In genomic region chr1:77510623-77511022, GRCm38 (mm10) we compare ENCODE assay signal across 15 mouse cellular contexts. TPM values are rescaled to one million over a fixed set of nuclear protein-coding genes. Genes with fewer than 3 reads are reported as not detected.
DNase-seq lines count a peak whose midpoint lies in the region; ATAC-seq lines count a peak whose summit lies in the region.
"Had no signal": no experiment of that assay in that cellular context is flagged by ENCODE, and none has a peak within 500 bp of the region (broad histone marks: within the 10 kb centered on the region; RNA-seq: fewer than 3 reads in every experiment).

No protein-coding gene starts in this region.

- H3K4me2 ChIP-seq in kidney, embryonic 16.5 days (replicated peaks; ENCODE audit: low read depth, low read length): 0 out of 2 replicates have a peak overlapping the region, but pooled peaks have one; percentile 95
- no peak overlapping the region for H3K4me2 ChIP-seq in kidney, embryonic 14.5 days (replicated peaks; ENCODE audit: low read depth, low read length)
- H3K4me2 ChIP-seq in forebrain, embryonic 15.5 days (replicated peaks): peak overlapping the region; percentile 85
- peak overlapping the region; percentile 81 for H3K4me2 ChIP-seq in limb, embryonic 12.5 days
- peak overlapping the region; percentile 90 for H3K4me2 ChIP-seq in neural tube, embryonic 13.5 days
- H3K4me2 ChIP-seq: liver, embryonic 13.5 days had no signal

- no peak for ATAC-seq in kidney, embryonic 16.5 days (ENCODE audit: low FRiP score, low TSS enrichment)
- no peak for ATAC-seq in kidney, embryonic 14.5 days (ENCODE audit: low FRiP score, low TSS enrichment)
- no peak for ATAC-seq in forebrain, embryonic 15.5 days (replicated peaks)
- no peak for ATAC-seq in limb, embryonic 12.5 days (ENCODE audit: insufficient number of reproducible peaks, insufficient read depth, low FRiP score, low TSS enrichment, low read depth)
- ATAC-seq in neural tube, embryonic 13.5 days (ENCODE audit: low read depth): no peak

- H3K4me3 ChIP-seq in kidney, embryonic 16.5 days (ENCODE audit: low read length): no peak overlapping the region
- no peak overlapping the region for H3K4me3 ChIP-seq in kidney, embryonic 14.5 days (ENCODE audit: low read length)
- H3K4me3 ChIP-seq in forebrain, embryonic 15.5 days: peak overlapping the region; percentile 68
- peak overlapping the region; percentile 62; the same call in 1 of the 2 replicates for H3K4me3 ChIP-seq in limb, embryonic 12.5 days (replicated peaks)
- H3K4me3 ChIP-seq in neural tube, embryonic 13.5 days: peak overlapping the region; percentile 66
- H3K4me3 ChIP-seq: liver, embryonic 13.5 days; myocyte had no signal

- H3K27me3 ChIP-seq in kidney, embryonic 16.5 days (ENCODE audit: insufficient read depth, low read length): no peaks in the 10 kb centered on the region
- no peaks in the 10 kb centered on the region for H3K27me3 ChIP-seq in kidney, embryonic 14.5 days (ENCODE audit: control insufficient read depth, insufficient read depth, low read length)
- no peaks in the 10 kb centered on the region for H3K27me3 ChIP-seq in forebrain, embryonic 15.5 days
- 0 out of 2 replicates have a peak, but pooled peaks cover 3% of the 10 kb centered on the region for H3K27me3 ChIP-seq in limb, embryonic 12.5 days
- no peaks in the 10 kb centered on the region for H3K27me3 ChIP-seq in neural tube, embryonic 13.5 days

- H3K9ac ChIP-seq in kidney, embryonic 16.5 days (replicated peaks; ENCODE audit: low read length): no peak overlapping the region
- no peak overlapping the region for H3K9ac ChIP-seq in kidney, embryonic 14.5 days (ENCODE audit: low read depth, low read length)
- H3K9ac ChIP-seq in forebrain, embryonic 15.5 days (replicated peaks): peak overlapping the region; percentile 75
- H3K9ac ChIP-seq in limb, embryonic 12.5 days (replicated peaks): no peak overlapping the region
- peak overlapping the region; percentile 80 for H3K9ac ChIP-seq in neural tube, embryonic 13.5 days
- H3K9ac ChIP-seq: liver, embryonic 13.5 days had no signal

- peaks cover 13% of the 10 kb centered on the region; the same call in 1 of the 2 replicates for H3K36me3 ChIP-seq in kidney, embryonic 16.5 days (ENCODE audit: insufficient read depth, low read length)
- H3K36me3 ChIP-seq in kidney, embryonic 14.5 days (ENCODE audit: control insufficient read depth, insufficient read depth, low read length): peaks cover 15% of the 10 kb centered on the region; the same call in 1 of the 2 replicates
- no peaks in the 10 kb centered on the region for H3K36me3 ChIP-seq in forebrain, embryonic 15.5 days
- peaks cover 47% of the 10 kb centered on the region for H3K36me3 ChIP-seq in limb, embryonic 12.5 days
- peaks cover 7% of the 10 kb centered on the region; the same call in 1 of the 2 replicates for H3K36me3 ChIP-seq in neural tube, embryonic 13.5 days
- H3K36me3 ChIP-seq: liver, embryonic 13.5 days had no signal

- H3K27ac ChIP-seq in kidney, embryonic 16.5 days (ENCODE audit: low read length): no peak overlapping the region
- H3K27ac ChIP-seq in kidney, embryonic 14.5 days (ENCODE audit: low read depth, low read length): no peak overlapping the region
- 0 out of 2 replicates have a peak overlapping the region, but pooled peaks have one; percentile 90 for H3K27ac ChIP-seq in forebrain, embryonic 15.5 days (replicated peaks)
- H3K27ac ChIP-seq in limb, embryonic 12.5 days: no peak overlapping the region
- peak overlapping the region; percentile 10; the same call in 1 of the 2 replicates for H3K27ac ChIP-seq in neural tube, embryonic 13.5 days (replicated peaks)
- H3K27ac ChIP-seq: liver, embryonic 13.5 days had no signal

- H3K9me3 ChIP-seq in kidney, embryonic 16.5 days (ENCODE audit: low read length): no peaks in the 10 kb centered on the region
- H3K9me3 ChIP-seq in kidney, embryonic 14.5 days (ENCODE audit: control insufficient read depth, low read length): no peaks in the 10 kb centered on the region
- no peaks in the 10 kb centered on the region for H3K9me3 ChIP-seq in forebrain, embryonic 15.5 days
- no peaks in the 10 kb centered on the region for H3K9me3 ChIP-seq in limb, embryonic 12.5 days
- H3K9me3 ChIP-seq in neural tube, embryonic 13.5 days: no peaks in the 10 kb centered on the region
- H3K9me3 ChIP-seq: liver, embryonic 13.5 days had no signal

- 40% methylated on average over 5 of the region's 5 CpGs for WGBS in kidney, embryonic 16.5 days
- 32% methylated on average over 5 of the region's 5 CpGs for WGBS in kidney, embryonic 14.5 days
- 37% methylated on average over 5 of the region's 5 CpGs for WGBS in forebrain, embryonic 15.5 days
- WGBS in limb, embryonic 12.5 days: 74% methylated on average over 5 of the region's 5 CpGs
- 27% methylated on average over 5 of the region's 5 CpGs for WGBS in neural tube, embryonic 13.5 days

- peaks cover 42% of the 10 kb centered on the region for H3K4me1 ChIP-seq in kidney, embryonic 16.5 days (ENCODE audit: insufficient read depth, low read length)
- peaks cover 21% of the 10 kb centered on the region for H3K4me1 ChIP-seq in kidney, embryonic 14.5 days (ENCODE audit: control insufficient read depth, insufficient read depth, low read length)
- H3K4me1 ChIP-seq in forebrain, embryonic 15.5 days: peaks cover 64% of the 10 kb centered on the region
- H3K4me1 ChIP-seq in limb, embryonic 12.5 days (replicated peaks): peaks cover 61% of the 10 kb centered on the region
- peaks cover 68% of the 10 kb centered on the region for H3K4me1 ChIP-seq in neural tube, embryonic 13.5 days (replicated peaks)

- no peak for DNase-seq in thymus, postnatal 4 days
- DNase-seq in gastrocnemius, adult 18-20 months (ENCODE audit: low spot score): no peak
- DNase-seq in right cerebral cortex, postnatal 10 days (ENCODE audit: low spot score in 2 of 2): no peak
- DNase-seq: cerebellum, adult 9-11 months; gastrocnemius, postnatal 25 days; heart, postnatal 14 days; kidney, adult 9 months; liver, embryonic 13.5 days; thymus, adult 18-20 months had no signal

RNA-seq across cellular contexts. Expression of gene Epha4, which starts 4.3 kb away (rescaled TPM):
- polyA plus RNA-seq in kidney, embryonic 16.5 days (2015; fragmentation: Nextera tagmentation; extraction: Ambion mirVana): 17.0 and 19.6 TPM in 2 replicates
- polyA plus RNA-seq in kidney, embryonic 14.5 days (2014; fragmentation: Nextera tagmentation; extraction: Ambion mirVana): 12.1 and 24.0 TPM in 2 replicates
- polyA plus RNA-seq in forebrain, embryonic 15.5 days (2015; fragmentation: Nextera tagmentation; extraction: Ambion mirVana): 93.3 and 95.7 TPM in 2 replicates
- 57.7 and 58.5 TPM in 2 replicates for polyA plus RNA-seq in limb, embryonic 12.5 days (2016; fragmentation: Nextera tagmentation; extraction: Ambion mirVana)
- 27.0 and 29.0 TPM in 2 replicates for polyA plus RNA-seq in neural tube, embryonic 13.5 days (2015; fragmentation: Nextera tagmentation; extraction: Ambion mirVana)
- 1 to 10 TPM; 1.2 to 2.1 TPM for total RNA-seq in gastrocnemius, adult 18-20 months (2021)

Comparison
In these comparisons a context has a peak if more than half of its experiments do, and no peak if none do; other contexts are left out.
1. H3K27ac ChIP-seq: peak in forebrain, embryonic 15.5 days (single experiment) and neural tube, embryonic 13.5 days (single experiment); none in kidney, embryonic 16.5 days (single experiment), kidney, embryonic 14.5 days (single experiment) and limb, embryonic 12.5 days (single experiment).
2. H3K4me3 ChIP-seq: peak in forebrain, embryonic 15.5 days (single experiment), limb, embryonic 12.5 days (single experiment) and neural tube, embryonic 13.5 days (single experiment); none in kidney, embryonic 16.5 days (single experiment) and kidney, embryonic 14.5 days (single experiment).
3. H3K9ac ChIP-seq: peak in forebrain, embryonic 15.5 days (single experiment) and neural tube, embryonic 13.5 days (single experiment); none in kidney, embryonic 16.5 days (single experiment), kidney, embryonic 14.5 days (single experiment) and limb, embryonic 12.5 days (single experiment).